Comparison of ENCODE assay signal across 11 mouse cellular contexts in the genomic region with DNA sequence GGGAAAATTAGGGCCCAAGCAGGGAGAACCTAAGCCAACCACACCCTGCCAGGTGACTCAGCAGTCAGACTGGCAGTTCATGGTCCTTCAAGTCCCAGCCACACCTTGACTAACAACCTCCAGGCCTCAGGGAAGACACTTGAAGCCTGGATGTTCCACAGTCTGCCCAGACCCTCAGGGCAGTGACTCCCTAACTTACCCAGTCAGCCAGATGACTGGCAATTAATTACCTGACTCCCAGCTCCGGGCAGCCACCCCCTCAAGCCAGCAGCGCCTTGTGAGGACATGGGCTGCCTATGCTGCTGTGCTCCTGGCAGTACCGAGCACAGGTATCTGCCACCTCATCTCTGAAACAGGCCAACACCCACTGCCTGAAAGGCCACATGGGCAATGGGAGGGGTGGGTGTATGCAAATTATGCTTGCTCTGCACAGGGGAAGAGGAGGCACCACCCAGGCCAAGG. TPM values are rescaled to one million over a fixed set of nuclear protein-coding genes. Genes with fewer than 3 reads are reported as not detected.
DNase-seq lines count a peak whose midpoint lies in the region; ATAC-seq and TF ChIP-seq lines count a peak whose summit lies in the region.
"Had no signal": no experiment of that assay in that cellular context is flagged by ENCODE, and none has a peak within 500 bp of the region (broad histone marks: within the 10 kb centered on the region; RNA-seq: fewer than 3 reads in every experiment).

No protein-coding gene starts in this region.

- no peaks in the 10 kb centered on the region for H3K9me3 ChIP-seq in hindbrain, embryonic 10.5 days
- H3K9me3 ChIP-seq: neural tube, embryonic 12.5 days had no signal

- intact Hi-C loops in heart, postnatal 25 days (cut with DNase I), result loop anchor here (10.0 kb wide), 1 partner anchor 324 kb away; a partner anchor contains a TSS
- intact Hi-C loops in gastrocnemius, adult 2 months (cut with DNase I), result no loop called here

- no peak for TF ChIP-seq CTCF in gastrocnemius, adult 2 months (IDR thresholded peaks at IDR 0.05)

- DNase-seq in heart, adult 11 months, result peak; percentile 88
- DNase-seq in heart, postnatal 25 days (ENCODE audit: low spot score), result no peak
- peak; percentile 79 for DNase-seq in CD4-positive helper T cell, adult 2 months (ENCODE audit: low read depth, low spot score)
- peak; percentile 47 for DNase-seq in lung, postnatal 25 days (ENCODE audit: low spot score)
- DNase-seq in hindbrain, embryonic 10.5 days (ENCODE audit: low spot score), result no peak
- no peak for DNase-seq in gastrocnemius, adult 2 months
- DNase-seq in kidney, adult 11 months, result no peak
- DNase-seq: heart, postnatal 14 days; lung, embryonic 14.5 days had no signal

- no peaks in the 10 kb centered on the region for H3K27me3 ChIP-seq in hindbrain, embryonic 10.5 days (ENCODE audit: insufficient read depth, poor library complexity, severe bottlenecking)
- H3K27me3 ChIP-seq: neural tube, embryonic 12.5 days had no signal

- 0 out of 2 replicates have a peak, but pooled peaks cover 5% of the 10 kb centered on the region for H3K4me1 ChIP-seq in hindbrain, embryonic 10.5 days (replicated peaks)
- H3K4me1 ChIP-seq: neural tube, embryonic 12.5 days had no signal

- no peak overlapping the region for H3K4me3 ChIP-seq in hindbrain, embryonic 10.5 days
- no peak overlapping the region for H3K4me3 ChIP-seq in gastrocnemius, adult 2 months
- H3K4me3 ChIP-seq: neural tube, embryonic 12.5 days had no signal

- H3K27ac ChIP-seq in hindbrain, embryonic 10.5 days, result no peak overlapping the region
- H3K27ac ChIP-seq in gastrocnemius, adult 2 months, result no peak overlapping the region
- H3K27ac ChIP-seq: neural tube, embryonic 12.5 days had no signal

- 84% methylated on average over 3 of the region's 3 CpGs for WGBS in hindbrain, embryonic 10.5 days

- ATAC-seq in erythroid progenitor cell, adult 5-6 weeks (replicated peaks; ENCODE audit: low FRiP score, poor library complexity, severe bottlenecking), result peak; percentile 90

- peaks cover 72% of the 10 kb centered on the region for H3K36me3 ChIP-seq in hindbrain, embryonic 10.5 days

RNA-seq across cellular contexts. Expression of a gene that starts 11.2 kb away (rescaled TPM):
- total RNA-seq in heart, postnatal 25 days (2021), result 10 to 100 TPM; 13.6 to 20.2 TPM
- 29.9 and 31.4 TPM in 2 replicates for total RNA-seq in erythroid progenitor cell, adult 5-6 weeks (2015; ENCODE audit: low replicate concordance)
- total RNA-seq in erythroid progenitor cell, adult 5-6 weeks (2017; ENCODE audit: low replicate concordance), result 87.7 and 89.0 TPM in 2 replicates
- 10.2 and 11.2 TPM in 2 replicates for polyA plus RNA-seq in hindbrain, embryonic 10.5 days (2016; fragmentation: Nextera tagmentation; extraction: Ambion mirVana)
- 1 to 10 TPM; 9.3 to 9.4 TPM for total RNA-seq in gastrocnemius, adult 2 months (2021)

RNA-seq across cellular contexts. Expression of a gene that starts 12.0 kb away (rescaled TPM):
- total RNA-seq in heart, postnatal 25 days (2021), result 1 to 10 TPM; 8.0 to 9.1 TPM
- total RNA-seq in erythroid progenitor cell, adult 5-6 weeks (2015; ENCODE audit: low replicate concordance), result 18.0 and 32.8 TPM in 2 replicates
- total RNA-seq in erythroid progenitor cell, adult 5-6 weeks (2017; ENCODE audit: low replicate concordance), result 27.6 and 29.6 TPM in 2 replicates
- polyA plus RNA-seq in hindbrain, embryonic 10.5 days (2016; fragmentation: Nextera tagmentation; extraction: Ambion mirVana), result 2.5 and 3.0 TPM in 2 replicates
- total RNA-seq in gastrocnemius, adult 2 months (2021), result 1 to 10 TPM; 5.5 to 6.1 TPM

RNA-seq across cellular contexts. Expression of a gene that starts 28.5 kb away (rescaled TPM):
- 10 to 100 TPM; 62.6 to 64.6 TPM for total RNA-seq in heart, postnatal 25 days (2021)
- 122 and 132 TPM in 2 replicates for total RNA-seq in erythroid progenitor cell, adult 5-6 weeks (2015; ENCODE audit: low replicate concordance)
- total RNA-seq in erythroid progenitor cell, adult 5-6 weeks (2017; ENCODE audit: low replicate concordance), result 53.0 and 74.3 TPM in 2 replicates
- polyA plus RNA-seq in hindbrain, embryonic 10.5 days (2016; fragmentation: Nextera tagmentation; extraction: Ambion mirVana), result 11.6 and 12.5 TPM in 2 replicates
- 10 to 100 TPM; 74.1 to 77.4 TPM for total RNA-seq in gastrocnemius, adult 2 months (2021)

RNA-seq across cellular contexts. Expression of a gene that starts 29.7 kb away (rescaled TPM):
- under 1 TPM; 0.60 to 0.61 TPM for total RNA-seq in heart, postnatal 25 days (2021)
- 4.2 and 6.1 TPM in 2 replicates for total RNA-seq in erythroid progenitor cell, adult 5-6 weeks (2015; ENCODE audit: low replicate concordance)
- 1.6 and 2.7 TPM in 2 replicates for total RNA-seq in erythroid progenitor cell, adult 5-6 weeks (2017; ENCODE audit: low replicate concordance)
- polyA plus RNA-seq in hindbrain, embryonic 10.5 days (2016; fragmentation: Nextera tagmentation; extraction: Ambion mirVana), result 19.3 and 41.0 TPM in 2 replicates
- under 1 TPM; 0.08 to 0.13 TPM for total RNA-seq in gastrocnemius, adult 2 months (2021)

RNA-seq across cellular contexts. Expression of a gene that starts 41.4 kb away (rescaled TPM):
- total RNA-seq in heart, postnatal 25 days (2021), result 10 to 100 TPM; 19.2 to 29.6 TPM
- 0.72 and 3.4 TPM in 2 replicates for total RNA-seq in erythroid progenitor cell, adult 5-6 weeks (2015; ENCODE audit: low replicate concordance)
- 0.61 and 1.8 TPM in 2 replicates for total RNA-seq in erythroid progenitor cell, adult 5-6 weeks (2017; ENCODE audit: low replicate concordance)
- polyA plus RNA-seq in hindbrain, embryonic 10.5 days (2016; fragmentation: Nextera tagmentation; extraction: Ambion mirVana), result 8.0 and 8.6 TPM in 2 replicates
- 1 to 10 TPM; 5.4 to 7.4 TPM for total RNA-seq in gastrocnemius, adult 2 months (2021)

Comparison
In these comparisons a context has a peak if more than half of its experiments do, and no peak if none do; other contexts are left out.
1. DNase-seq: peak in heart, adult 11 months (single experiment), CD4-positive helper T cell, adult 2 months (single experiment) and lung, postnatal 25 days (single experiment); none in heart, postnatal 25 days (single experiment), hindbrain, embryonic 10.5 days (single experiment), gastrocnemius, adult 2 months (single experiment) and kidney, adult 11 months (single experiment).